Mouse (Mus musculus) bone marrow macrophage, adult 2 months (primary cell): ENCODE data around the gene Ppp1r1b. TPM values are rescaled to one million over a fixed set of nuclear protein-coding genes. Genes with fewer than 3 reads are reported as not detected.

Experiments
- H3K27ac ChIP-seq: 2 replicates; pipeline ENCODE4 v1.5.1; 2012; ENCODE audit warnings: low read depth, low read length; ENCODE audit not compliant: insufficient read depth
- H3K4me1 ChIP-seq: 2 replicates; pipeline ENCODE4 v1.6.1; 2012; ENCODE audit warnings: low read length; ENCODE audit not compliant: control insufficient read depth, insufficient read depth
- H3K4me3 ChIP-seq: 2 replicates; pipeline ENCODE4 v1.5.1; 2012; ENCODE audit warnings: mild to moderate bottlenecking, low read length, moderate library complexity; ENCODE audit not compliant: insufficient read depth
- CTCF ChIP-seq: IDR thresholded peaks from 2 replicates; pipeline ENCODE4 v1.5.1; 2012; ENCODE audit warnings: low read depth, mild to moderate bottlenecking, low read length, moderate library complexity
- POLR2A ChIP-seq: IDR thresholded peaks from 2 replicates; pipeline ENCODE4 v1.6.1; 2012; ENCODE audit warnings: mild to moderate bottlenecking, low read depth, low read length, borderline replicate concordance
- polyA plus RNA-seq: library from polyadenylated mRNA; stranded (reverse); fragments of >200 nt; gene quantifications from 2 replicates; pipeline ENCODE4 v1.2.4, GENCODE M21; 2012; ENCODE audit not compliant: missing spikeins, insufficient read depth, insufficient read length

Ppp1r1b gene
- polyA plus RNA-seq, 1 experiment = not detected

- TF ChIP-seq CTCF (no peak), POLR2A (no peak)
- Histone ChIP-seq H3K27ac (no peak overlapping the region), H3K4me1 (no peaks in the 10 kb centered on the region), H3K4me3 (peak overlapping the region; percentile 8)
Measured at GRCm38 (mm10) chr11:98328031-98328370, 20.2 kb upstream of the Ppp1r1b start.

GRCm38 (mm10) chr11:98328371-98329069 is 19.7 kb upstream of the Ppp1r1b start:
- Histone ChIP-seq H3K27ac (no peak overlapping the region), H3K4me1 (no peaks in the 10 kb centered on the region), H3K4me3 (peak overlapping the region; percentile 8)
- no peak for TF ChIP-seq POLR2A
- TF ChIP-seq CTCF = no peak

- Histone ChIP-seq H3K4me1 (no peaks in the 10 kb centered on the region), H3K4me3 (0 out of 2 replicates have a peak within 1 kb of the TSS, but pooled peaks have one; percentile 8), H3K27ac (no peak within 1 kb of the TSS)
- TF ChIP-seq POLR2A (no peak), CTCF (no peak)
Measured at GRCm38 (mm10) chr11:98329081-98329959, 18.9 kb upstream of the Ppp1r1b start, which contains the start of gene Neurod2. Gene Neurod2 (minus strand): TSS chr11:98329648.

GRCm38 (mm10) chr11:98329960-98330744 is 18.1 kb upstream of the Ppp1r1b start:
- TF ChIP-seq CTCF = no peak
- TF ChIP-seq POLR2A = no peak
- no peak overlapping the region for H3K4me3 ChIP-seq
- H3K4me1 ChIP-seq = no peaks in the 10 kb centered on the region
- no peak overlapping the region for H3K27ac ChIP-seq

GRCm38 (mm10) chr11:98330745-98331204 is 17.4 kb upstream of the Ppp1r1b start:
- no peaks in the 10 kb centered on the region for H3K4me1 ChIP-seq
- no peak overlapping the region for H3K4me3 ChIP-seq
- TF ChIP-seq CTCF (no peak), POLR2A (no peak)
- H3K27ac ChIP-seq = no peak overlapping the region

GRCm38 (mm10) chr11:98331401-98331800 is 16.8 kb upstream of the Ppp1r1b start:
- Histone ChIP-seq H3K4me3 (no peak overlapping the region), H3K27ac (no peak overlapping the region), H3K4me1 (no peaks in the 10 kb centered on the region)
- TF ChIP-seq CTCF = no peak
- TF ChIP-seq POLR2A = no peak

- Histone ChIP-seq H3K27ac (no peak overlapping the region), H3K4me1 (no peaks in the 10 kb centered on the region), H3K4me3 (no peak overlapping the region)
- TF ChIP-seq POLR2A = no peak
- no peak for TF ChIP-seq CTCF
Measured at GRCm38 (mm10) chr11:98332186-98332585, 16.0 kb upstream of the Ppp1r1b start.

GRCm38 (mm10) chr11:98332841-98333240 is 15.4 kb upstream of the Ppp1r1b start:
- Histone ChIP-seq H3K27ac (no peak overlapping the region), H3K4me1 (no peaks in the 10 kb centered on the region), H3K4me3 (no peak overlapping the region)
- TF ChIP-seq CTCF (no peak), POLR2A (no peak)

GRCm38 (mm10) chr11:98333263-98333696 is 14.9 kb upstream of the Ppp1r1b start:
- TF ChIP-seq CTCF (no peak), POLR2A (no peak)
- Histone ChIP-seq H3K27ac (no peak overlapping the region), H3K4me1 (no peaks in the 10 kb centered on the region), H3K4me3 (no peak overlapping the region)
